Mouse (Mus musculus): ENCODE measurements around the gene Nfe2. TPM values are rescaled to one million over a fixed set of nuclear protein-coding genes. Genes with fewer than 3 reads are reported as not detected.
"Not testable (repeated sequence)": the region's sequence is repeated elsewhere in the genome, so short reads cannot be mapped to it uniquely, and the experiment has no call there.

The Nfe2 gene
- polyA plus RNA-seq, 1 experiment, result 0.32 TPM

- no peak for DNase-seq (ENCODE audit: low read depth, low spot score)
- 29% methylated on average over 4 of the region's 4 CpGs for WGBS
Observed at GRCm38 (mm10) chr15:103292673-103293345, 34.6 kb upstream of the Nfe2 start.

GRCm38 (mm10) chr15:103290843-103291242, 32.6 kb upstream of the Nfe2 start:
- no peak for DNase-seq (ENCODE audit: low read depth, low spot score)
- WGBS, result 81% methylated on average over 9 of the region's 9 CpGs

GRCm38 (mm10) chr15:103290417-103290816, 32.2 kb upstream of the Nfe2 start:
- no peak for DNase-seq (ENCODE audit: low read depth, low spot score)
- WGBS, result 72% methylated on average over 6 of the region's 6 CpGs

DNA sequence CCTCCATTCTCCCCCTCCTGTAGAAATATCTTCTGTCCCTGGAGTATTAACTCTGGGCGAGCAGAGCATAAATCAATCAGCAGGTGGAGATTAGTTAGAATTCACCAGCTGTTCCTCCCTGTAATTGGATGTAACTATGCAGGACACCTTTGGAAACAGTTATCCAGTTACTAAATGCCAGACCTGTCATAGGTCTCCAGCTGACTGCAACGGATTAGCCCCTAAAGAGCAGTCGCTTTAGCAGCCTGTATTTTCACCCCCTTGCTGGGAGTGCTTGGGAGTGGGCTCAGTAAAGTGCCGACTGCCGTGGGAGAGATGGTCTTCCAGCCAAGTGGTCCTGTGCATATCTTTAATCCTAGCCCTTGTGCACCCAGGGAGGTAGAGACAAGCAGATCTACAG, 31.4 kb upstream of the Nfe2 start:
- no peak for DNase-seq (ENCODE audit: low read depth, low spot score)
- WGBS, result 73% methylated on average over 5 of the region's 5 CpGs

GRCm38 (mm10) chr15:103285778-103286417, 27.7 kb upstream of the Nfe2 start:
- DNase-seq (ENCODE audit: low read depth, low spot score), result no peak
- WGBS, result 24% methylated on average over 1 of the region's 1 CpGs

DNA sequence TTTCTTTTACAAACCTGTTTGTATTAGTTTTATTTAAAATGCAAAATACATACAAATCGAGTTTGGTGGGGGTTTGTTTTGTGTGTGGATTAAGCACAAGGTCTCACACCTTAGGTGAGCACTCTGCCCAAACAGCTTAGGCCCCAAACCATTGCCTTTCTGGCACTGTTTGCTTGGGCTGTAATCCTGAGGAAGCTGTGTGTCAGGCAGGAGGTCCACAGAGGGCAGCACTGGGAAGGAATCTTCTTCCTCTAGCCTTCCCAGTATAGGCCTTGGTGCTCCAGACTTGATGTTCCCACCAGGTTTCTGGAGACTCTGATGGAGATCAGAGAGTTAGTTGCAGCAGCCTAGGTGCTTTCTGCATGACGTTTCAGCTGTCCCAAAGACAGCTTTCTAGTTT, 26.4 kb upstream of the Nfe2 start:
- no peak for DNase-seq (ENCODE audit: low read depth, low spot score)
- WGBS, result 37% methylated on average over 2 of the region's 2 CpGs

DNA sequence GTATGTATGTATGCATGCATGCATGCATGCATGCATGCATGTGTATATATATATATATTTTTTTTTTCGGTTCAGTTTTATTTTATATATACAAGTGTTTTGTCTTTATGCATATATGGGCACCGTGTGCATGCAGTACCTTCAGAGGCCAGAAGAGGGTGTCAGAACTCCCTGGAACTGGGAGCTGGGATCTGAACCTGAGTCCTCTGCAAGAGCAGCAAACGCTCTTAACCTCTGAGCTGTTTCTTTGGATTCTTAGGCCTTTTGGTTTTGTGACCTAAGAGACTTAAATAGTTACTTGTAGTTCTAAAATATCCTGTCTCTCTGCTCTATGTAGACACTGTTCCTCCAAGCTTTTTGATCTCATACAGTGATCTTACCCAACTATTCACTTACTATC, 25.9 kb upstream of the Nfe2 start:
- WGBS, result 62% methylated on average over 3 of the region's 3 CpGs
- no peak for DNase-seq (ENCODE audit: low read depth, low spot score)

DNA sequence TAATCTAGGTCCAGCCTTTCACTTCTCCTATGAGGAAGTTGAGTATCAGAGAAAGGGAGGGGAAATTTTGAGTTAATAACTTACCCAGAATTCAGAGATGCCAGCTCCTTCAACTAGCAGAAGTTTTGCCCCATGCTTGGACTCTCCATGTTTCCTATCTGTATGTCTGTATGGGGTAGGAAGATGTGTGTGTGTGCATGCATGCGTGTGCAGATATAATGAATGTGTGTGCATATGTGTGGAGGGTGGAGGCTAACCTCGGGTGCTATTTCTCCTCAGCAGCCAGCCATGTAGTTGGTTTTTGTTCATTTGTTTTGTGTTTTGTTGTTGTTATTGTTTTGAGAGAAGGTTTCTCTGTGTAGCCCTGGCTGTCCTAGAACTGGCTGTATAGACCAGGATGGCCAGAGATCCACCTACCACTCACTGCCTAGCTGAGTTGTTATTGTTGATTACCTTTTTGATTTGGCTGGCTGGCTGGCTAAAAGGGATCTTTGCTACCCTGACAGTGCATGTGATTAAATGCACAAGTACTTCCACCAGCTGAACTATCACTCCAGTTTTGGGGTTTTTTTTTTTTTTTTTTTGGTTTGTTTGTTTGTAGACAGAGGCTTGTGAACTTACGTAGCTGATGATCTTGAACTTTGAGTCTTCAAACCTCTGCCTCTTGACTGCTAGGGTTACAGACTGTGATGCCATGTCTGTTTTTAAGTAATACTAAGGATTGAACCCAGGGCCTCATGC, 23.4 kb upstream of the Nfe2 start:
- DNase-seq (ENCODE audit: low read depth, low spot score), result no peak
- 38% methylated on average over 3 of the region's 3 CpGs for WGBS

GRCm38 (mm10) chr15:103280817-103281464, 22.7 kb upstream of the Nfe2 start:
- DNase-seq (ENCODE audit: low read depth, low spot score), result no peak
- WGBS, result 16% methylated on average over 3 of the region's 3 CpGs

- DNase-seq (ENCODE audit: low read depth, low spot score), result no peak
- WGBS, result 57% methylated on average over 3 of the region's 3 CpGs
Observed at GRCm38 (mm10) chr15:103279750-103280149, 21.5 kb upstream of the Nfe2 start.

GRCm38 (mm10) chr15:103277949-103278348, 19.7 kb upstream of the Nfe2 start:
- WGBS, result 24% methylated on average over 7 of the region's 7 CpGs
- no peak for DNase-seq (ENCODE audit: low read depth, low spot score)

DNA sequence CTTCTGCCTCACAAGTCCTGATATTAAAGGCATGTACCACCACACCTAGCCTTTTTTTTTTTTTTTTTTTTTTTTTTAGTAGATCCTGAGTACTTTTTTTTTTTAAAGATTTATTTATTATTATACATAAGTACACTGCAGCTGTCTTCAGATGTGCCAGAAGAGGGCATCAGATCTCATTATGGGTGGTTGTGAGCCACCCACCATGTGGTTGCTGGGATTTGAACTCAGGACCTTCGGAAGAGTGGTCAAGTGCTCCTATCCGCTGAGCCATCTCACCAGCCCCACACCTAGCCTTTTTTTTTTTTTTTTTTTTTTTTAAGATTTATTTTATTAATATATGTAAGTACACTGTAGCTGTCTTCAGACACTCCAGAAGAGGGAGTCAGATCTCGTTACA, 17.7 kb upstream of the Nfe2 start:
- WGBS, result 92% methylated on average over 3 of the region's 3 CpGs
- DNase-seq (ENCODE audit: low read depth, low spot score), result not testable (repeated sequence)

- peak; percentile 98 for DNase-seq (ENCODE audit: low read depth, low spot score)
- WGBS, result under 1% methylated on average over 38 of the region's 38 CpGs
Observed at GRCm38 (mm10) chr15:103272419-103273279, 14.4 kb upstream of the Nfe2 start, which contains the start of gene Copz1. Copz1 (plus strand) TSS chr15:103272714.

DNA sequence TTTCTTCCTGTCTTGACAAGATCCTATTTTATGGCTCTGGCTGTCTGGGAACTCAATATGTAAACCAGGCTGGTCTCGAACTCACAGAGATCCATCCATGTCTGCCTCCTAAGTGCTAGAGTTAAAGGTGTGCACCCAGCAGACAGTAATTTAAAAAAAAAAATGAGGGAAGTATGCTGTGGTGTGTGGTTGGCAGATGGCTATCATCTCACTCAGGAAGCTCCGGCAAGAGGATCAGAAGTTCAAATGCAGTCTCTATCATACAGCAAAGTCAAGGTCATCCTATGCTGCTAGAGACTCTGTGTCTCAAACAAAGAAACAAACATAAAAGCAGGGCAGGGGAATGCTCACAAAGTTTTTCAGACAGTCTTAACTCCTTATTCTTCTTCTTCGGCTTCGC, 10.7 kb upstream of the Nfe2 start:
- DNase-seq (ENCODE audit: low read depth, low spot score), result no peak
- WGBS, result 74% methylated on average over 4 of the region's 4 CpGs

- DNase-seq (ENCODE audit: low read depth, low spot score), result no peak
- 82% methylated on average over 2 of the region's 2 CpGs for WGBS
Observed at GRCm38 (mm10) chr15:103264794-103265193, 6.6 kb upstream of the Nfe2 start.

GRCm38 (mm10) chr15:103259989-103260388, 1.8 kb upstream of the Nfe2 start:
- 43% methylated on average over 1 of the region's 1 CpGs for WGBS
- no peak for DNase-seq (ENCODE audit: low read depth, low spot score)

DNA sequence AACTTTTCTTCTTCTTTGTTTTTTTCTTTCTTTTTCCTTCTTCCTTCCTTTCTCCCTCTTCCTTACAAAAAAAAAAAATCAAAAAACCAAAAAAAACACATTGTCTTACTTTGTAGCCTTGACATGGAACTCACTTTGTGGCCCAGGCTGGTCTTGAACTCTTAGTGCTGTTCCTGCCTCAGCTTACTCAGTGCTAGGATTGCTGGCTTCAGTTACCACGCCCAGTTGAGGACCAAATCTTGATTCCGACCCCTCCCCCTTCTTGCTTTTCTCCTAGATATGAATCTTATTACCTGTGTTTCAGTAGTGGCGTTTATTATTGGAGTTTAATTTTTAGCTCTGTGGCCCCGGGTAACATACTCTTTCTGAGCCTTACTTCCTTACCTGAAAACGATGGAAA, 959 bp upstream of the Nfe2 start:
- no peak for DNase-seq (ENCODE audit: low read depth, low spot score)
- 65% methylated on average over 5 of the region's 5 CpGs for WGBS

DNA sequence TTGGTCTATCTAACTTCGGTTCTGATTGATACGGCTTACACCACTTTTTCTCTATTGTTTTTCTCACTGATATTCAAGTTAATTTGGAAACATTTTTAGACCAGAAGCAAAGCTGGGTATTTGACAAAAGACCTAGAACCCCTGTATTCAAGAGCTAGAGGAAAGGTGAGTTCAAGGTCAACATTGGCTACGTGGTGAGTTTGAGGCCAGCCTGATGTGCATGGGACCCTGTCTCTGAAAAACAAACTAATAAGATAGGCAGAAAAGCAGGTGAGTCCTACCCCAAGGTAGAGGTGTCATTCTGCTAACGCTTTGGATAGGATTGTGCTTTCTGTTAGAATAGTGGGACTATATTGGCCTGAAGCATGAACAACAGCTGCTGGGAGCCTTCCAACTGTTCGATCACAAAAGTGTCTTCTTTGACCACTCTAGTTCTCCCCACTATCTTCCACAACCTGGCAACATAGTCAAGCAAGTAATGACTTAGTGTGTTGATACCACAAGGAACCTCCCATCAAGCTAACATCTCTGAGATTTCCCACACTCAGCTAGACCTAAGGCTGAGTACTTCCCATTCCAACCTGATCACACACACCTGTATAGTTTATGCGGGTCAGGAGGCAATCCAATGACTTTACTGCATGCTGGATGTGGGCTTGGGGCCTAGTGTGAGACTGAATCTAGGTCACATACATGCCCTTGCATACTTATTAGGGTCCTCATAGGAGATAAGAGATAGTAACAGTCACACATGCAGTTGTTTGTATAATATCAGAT, 1.8 kb downstream of the Nfe2 start:
- WGBS, result 90% methylated on average over 6 of the region's 6 CpGs
- DNase-seq (ENCODE audit: low read depth, low spot score), result no peak

DNA sequence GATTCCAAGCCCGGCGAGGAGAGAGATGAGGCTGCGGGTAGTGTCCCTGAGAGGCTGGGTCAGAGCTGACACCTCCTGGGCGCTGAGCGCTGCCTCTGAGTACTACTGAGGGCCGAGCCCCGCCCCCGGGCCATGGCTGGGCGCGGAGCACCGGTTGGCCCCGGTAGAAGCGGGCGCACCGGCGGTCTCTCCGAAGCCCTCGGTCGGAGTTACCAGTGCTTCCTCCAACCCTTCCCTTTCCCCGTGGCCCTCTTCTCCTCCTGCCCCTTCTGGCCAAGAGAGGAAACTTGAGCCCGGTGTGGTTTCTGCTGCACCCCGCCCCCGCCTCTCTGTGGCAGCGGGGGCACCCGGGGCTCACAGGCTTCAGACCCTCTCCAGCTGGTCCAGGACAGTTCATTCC, 3.0 kb downstream of the Nfe2 start:
- DNase-seq (ENCODE audit: low read depth, low spot score), result no peak
- WGBS, result 3% methylated on average over 25 of the region's 25 CpGs

Data from large intestine, adult 2 months (tissue).